Mouse (Mus musculus) megakaryocyte, embryonic 14.5 days (primary cell): ENCODE measurements around the gene Pde4dip.

Experiments
- FLI1 ChIP-seq: IDR thresholded peaks from 2 replicates; pipeline ENCODE4 v1.6.1; 2012; ENCODE audit warnings: low read length, inconsistent platforms, mixed read lengths
- GATA1 ChIP-seq: IDR thresholded peaks from 3 replicates; pipeline ENCODE4 v1.6.1; 2012; ENCODE audit warnings: mixed read lengths, low read length, inconsistent platforms, borderline replicate concordance

GRCm38 (mm10) chr3:97818383-97818982 is 70.0 kb downstream of the Pde4dip start:
- TF ChIP-seq GATA1 (no peak), FLI1 (no peak)
